Mouse (Mus musculus): Measurements from ENCODE around the gene Cwf19l1. TPM values are rescaled to one million over a fixed set of nuclear protein-coding genes. Genes with fewer than 3 reads are reported as not detected.

Cwf19l1 gene
- 39.3 and 51.6 TPM in 2 replicates for total RNA-seq (2017)

- peak; percentile 90 for ATAC-seq (replicated peaks; ENCODE audit: low read depth, poor library complexity, severe bottlenecking)
These were observed at the start of gene Cwf19l1 for GRCm38 (mm10) chr19:44135072-44135959. TSS of gene Cwf19l1 (minus strand) at chr19:44135876.

- no peak for ATAC-seq (replicated peaks; ENCODE audit: low read depth, poor library complexity, severe bottlenecking)
These were observed 48.3 kb upstream of the Cwf19l1 start for GRCm38 (mm10) chr19:44183968-44184367.

- ATAC-seq (replicated peaks; ENCODE audit: low read depth, poor library complexity, severe bottlenecking): no peak
These were observed 44.8 kb upstream of the Cwf19l1 start for GRCm38 (mm10) chr19:44180502-44180901.

GRCm38 (mm10) chr19:44176741-44177140, 41.1 kb upstream of the Cwf19l1 start:
- ATAC-seq (replicated peaks; ENCODE audit: low read depth, poor library complexity, severe bottlenecking): no peak

GRCm38 (mm10) chr19:44174835-44175234, 39.2 kb upstream of the Cwf19l1 start:
- ATAC-seq (replicated peaks; ENCODE audit: low read depth, poor library complexity, severe bottlenecking): no peak

- ATAC-seq (replicated peaks; ENCODE audit: low read depth, poor library complexity, severe bottlenecking): peak; percentile 79
These were observed 25.8 kb upstream of the Cwf19l1 start for GRCm38 (mm10) chr19:44161515-44161914.

GRCm38 (mm10) chr19:44159386-44159785, 23.7 kb upstream of the Cwf19l1 start:
- ATAC-seq (replicated peaks; ENCODE audit: low read depth, poor library complexity, severe bottlenecking): no peak

- ATAC-seq (replicated peaks; ENCODE audit: low read depth, poor library complexity, severe bottlenecking): no peak
These were observed 21.3 kb upstream of the Cwf19l1 start for GRCm38 (mm10) chr19:44157005-44157404.

GRCm38 (mm10) chr19:44153781-44154180, 18.1 kb upstream of the Cwf19l1 start:
- no peak for ATAC-seq (replicated peaks; ENCODE audit: low read depth, poor library complexity, severe bottlenecking)

- ATAC-seq (replicated peaks; ENCODE audit: low read depth, poor library complexity, severe bottlenecking): no peak
These were observed 13.3 kb upstream of the Cwf19l1 start for GRCm38 (mm10) chr19:44148991-44149390.

- no peak for ATAC-seq (replicated peaks; ENCODE audit: low read depth, poor library complexity, severe bottlenecking)
These were observed 12.7 kb upstream of the Cwf19l1 start for GRCm38 (mm10) chr19:44148345-44148744.

GRCm38 (mm10) chr19:44146951-44147350, 11.3 kb upstream of the Cwf19l1 start:
- ATAC-seq (replicated peaks; ENCODE audit: low read depth, poor library complexity, severe bottlenecking): no peak

GRCm38 (mm10) chr19:44146568-44146879, 10.8 kb upstream of the Cwf19l1 start:
- ATAC-seq (replicated peaks; ENCODE audit: low read depth, poor library complexity, severe bottlenecking): 0 out of 2 replicates have a peak, but pooled peaks have one; percentile 10

- ATAC-seq (replicated peaks; ENCODE audit: low read depth, poor library complexity, severe bottlenecking): peak; percentile 82
These were observed 10.3 kb upstream of the Cwf19l1 start, which contains the start of gene Bloc1s2 for GRCm38 (mm10) chr19:44145702-44146567. TSS of gene Bloc1s2 (minus strand) at chr19:44146446.

- peak; percentile 67 for ATAC-seq (replicated peaks; ENCODE audit: low read depth, poor library complexity, severe bottlenecking)
These were observed 8.7 kb upstream of the Cwf19l1 start for GRCm38 (mm10) chr19:44144366-44144765.

GRCm38 (mm10) chr19:44135960-44136485, 347 bp upstream of the Cwf19l1 start:
- ATAC-seq (replicated peaks; ENCODE audit: low read depth, poor library complexity, severe bottlenecking): no peak

- no peak for ATAC-seq (replicated peaks; ENCODE audit: low read depth, poor library complexity, severe bottlenecking)
These were observed 2.8 kb downstream of the Cwf19l1 start for GRCm38 (mm10) chr19:44132917-44133316.

GRCm38 (mm10) chr19:44128560-44128959, 7.1 kb downstream of the Cwf19l1 start:
- no peak for ATAC-seq (replicated peaks; ENCODE audit: low read depth, poor library complexity, severe bottlenecking)

GRCm38 (mm10) chr19:44127729-44128497, 7.8 kb downstream of the Cwf19l1 start:
- ATAC-seq (replicated peaks; ENCODE audit: low read depth, poor library complexity, severe bottlenecking): no peak

GRCm38 (mm10) chr19:44121137-44121536, 14.5 kb downstream of the Cwf19l1 start:
- no peak for ATAC-seq (replicated peaks; ENCODE audit: low read depth, poor library complexity, severe bottlenecking)
